24 mouse cellular contexts compared by ENCODE assay signal in genomic region chr7:68001269-68001668, GRCm38 (mm10). TPM values are rescaled to one million over a fixed set of nuclear protein-coding genes. Genes with fewer than 3 reads are reported as not detected.
DNase-seq lines count a peak whose midpoint lies in the region; ATAC-seq and TF ChIP-seq lines count a peak whose summit lies in the region.
"Had no signal": no experiment of that assay in that cellular context is flagged by ENCODE, and none has a peak within 500 bp of the region (broad histone marks: within the 10 kb centered on the region; RNA-seq: fewer than 3 reads in every experiment).

No protein-coding gene starts in this region.

- peaks cover 6% of the 10 kb centered on the region; the same call in 1 of the 2 replicates for H3K79me2 ChIP-seq in MEL (ENCODE audit: control insufficient read depth, insufficient read depth, low read length, poor library complexity)

- H3K27ac ChIP-seq in MEL (ENCODE audit: control insufficient read depth, low read depth, low read length) = no peak overlapping the region
- peak overlapping the region; percentile 55 for H3K27ac ChIP-seq in bone marrow, adult 2 months (ENCODE audit: control insufficient read depth, insufficient read depth, low read depth, low read length, poor library complexity)
- no peak overlapping the region for H3K27ac ChIP-seq in heart, embryonic 11.5 days (ENCODE audit: low read depth, low read length)
- no peak overlapping the region for H3K27ac ChIP-seq in hindbrain, embryonic 12.5 days
- H3K27ac ChIP-seq: embryonic facial prominence, embryonic 10.5 days; embryonic facial prominence, embryonic 12.5 days; forebrain, embryonic 13.5 days; forebrain, embryonic 15.5 days had no signal

- DNase-seq in MEL (ENCODE audit: low read depth, low spot score) = peak; percentile 24
- DNase-seq in gastrocnemius, postnatal 10 days = no peak
- no peak for DNase-seq in right cerebral cortex, postnatal 14 days
- DNase-seq: adrenal gland, adult 2 months; adrenal gland, postnatal 10 days; adrenal gland, postnatal 25 days; cerebellum, adult 11 months; cerebellum, adult 18-20 months; cerebellum, adult 8-10 months; cerebellum, adult 9-11 months; cerebellum, postnatal 14 days; cerebellum, postnatal 36 days; forebrain, postnatal 0 days had no signal

- H3K36me3 ChIP-seq in MEL (ENCODE audit: control insufficient read depth in 1 of 2, insufficient read depth in 2 of 2, low read length in 2 of 2) = peaks cover 0 to 8% of the 10 kb centered on the region in 2 experiments
- peaks cover 11% of the 10 kb centered on the region for H3K36me3 ChIP-seq in heart, embryonic 11.5 days (ENCODE audit: control insufficient read depth, insufficient read depth, low read length)
- peaks cover 27% of the 10 kb centered on the region for H3K36me3 ChIP-seq in hindbrain, embryonic 12.5 days

- H3K4me1 ChIP-seq in MEL (ENCODE audit: control insufficient read depth in 1 of 2, insufficient read depth in 2 of 2, low read length in 2 of 2) = peaks cover 7 to 8% of the 10 kb centered on the region in 2 experiments
- H3K4me1 ChIP-seq in bone marrow, adult 2 months (ENCODE audit: control insufficient read depth, insufficient read depth, low read length) = peaks cover 7% of the 10 kb centered on the region
- peaks cover 16% of the 10 kb centered on the region for H3K4me1 ChIP-seq in heart, embryonic 11.5 days (ENCODE audit: control insufficient read depth, insufficient read depth, low read length)
- peaks cover 18% of the 10 kb centered on the region for H3K4me1 ChIP-seq in hindbrain, embryonic 12.5 days

- no peak overlapping the region for H3K4me3 ChIP-seq in MEL (ENCODE audit: control insufficient read depth in 1 of 2, insufficient read depth in 1 of 2, low read depth in 2 of 2, low read length in 2 of 2)
- H3K4me3 ChIP-seq in bone marrow, adult 2 months (replicated peaks; ENCODE audit: control insufficient read depth, low read depth, low read length) = no peak overlapping the region
- no peak overlapping the region for H3K4me3 ChIP-seq in heart, embryonic 11.5 days (ENCODE audit: low read depth, low read length)
- no peak overlapping the region for H3K4me3 ChIP-seq in hindbrain, embryonic 12.5 days
- H3K4me3 ChIP-seq: embryonic facial prominence, embryonic 10.5 days; embryonic facial prominence, embryonic 12.5 days; forebrain, embryonic 13.5 days; forebrain, embryonic 15.5 days had no signal

- no peak for TF ChIP-seq CTCF in MEL (IDR thresholded peaks at IDR 0.05 in 2 of 3, conservative IDR thresholded peaks at IDR 0.05 in 1 of 3; ENCODE audit: control insufficient read depth in 1 of 3, insufficient read depth in 1 of 3, low read depth in 2 of 3, low read length in 3 of 3, poor library complexity in 1 of 3, severe bottlenecking in 1 of 3)
- no peak for TF ChIP-seq CTCF in bone marrow, adult 2 months (IDR thresholded peaks at IDR 0.05; ENCODE audit: control insufficient read depth, insufficient read depth, low read length)

- no peak for TF ChIP-seq EP300 in MEL (IDR thresholded peaks at IDR 0.05; ENCODE audit: low read depth in 1 of 2, low read length in 2 of 2)

- no peak for TF ChIP-seq POLR2A in MEL (IDR thresholded peaks at IDR 0.05; ENCODE audit: control insufficient read depth in 1 of 2, insufficient read depth in 1 of 2, low read depth in 1 of 2, low read length in 2 of 2, poor library complexity in 1 of 2)
- no peak for TF ChIP-seq POLR2A in bone marrow, adult 2 months (IDR thresholded peaks at IDR 0.05; ENCODE audit: borderline replicate concordance, control insufficient read depth, low read depth, low read length)

- H3K4me2 ChIP-seq in heart, embryonic 11.5 days = no peak overlapping the region
- no peak overlapping the region for H3K4me2 ChIP-seq in hindbrain, embryonic 12.5 days (replicated peaks)
- H3K4me2 ChIP-seq: embryonic facial prominence, embryonic 12.5 days; forebrain, embryonic 13.5 days; forebrain, embryonic 15.5 days had no signal

- ATAC-seq in common myeloid progenitor, adult 5-6 weeks (replicated peaks; ENCODE audit: low read depth, poor library complexity, severe bottlenecking) = peak; percentile 33
- ATAC-seq in megakaryocyte, adult 5-6 weeks (ENCODE audit: poor library complexity, severe bottlenecking) = peak; percentile 88
- ATAC-seq in heart, embryonic 11.5 days (replicated peaks; ENCODE audit: insufficient number of reproducible peaks, low FRiP score, low TSS enrichment) = no peak
- ATAC-seq in hindbrain, embryonic 12.5 days (ENCODE audit: low FRiP score) = no peak
- ATAC-seq: activated CD4-positive, CD25-positive, alpha-beta regulatory T cell, adult 4 months; forebrain, embryonic 13.5 days; forebrain, embryonic 15.5 days; forebrain, postnatal 0 days; Patski had no signal

- no peaks in the 10 kb centered on the region for H3K9me3 ChIP-seq in MEL (replicated peaks; ENCODE audit: insufficient read depth, low read length)
- H3K9me3 ChIP-seq in heart, embryonic 11.5 days (replicated peaks; ENCODE audit: control insufficient read depth, low read length) = no peaks in the 10 kb centered on the region
- no peaks in the 10 kb centered on the region for H3K9me3 ChIP-seq in hindbrain, embryonic 12.5 days (replicated peaks)
- H3K9me3 ChIP-seq: embryonic facial prominence, embryonic 10.5 days; embryonic facial prominence, embryonic 12.5 days; forebrain, embryonic 13.5 days; forebrain, embryonic 15.5 days had no signal

- no peaks in the 10 kb centered on the region for H3K27me3 ChIP-seq in MEL (ENCODE audit: control insufficient read depth in 1 of 2, insufficient read depth in 2 of 2, low read length in 2 of 2)
- no peaks in the 10 kb centered on the region for H3K27me3 ChIP-seq in heart, embryonic 11.5 days (ENCODE audit: control insufficient read depth, insufficient read depth, low read length)
- no peaks in the 10 kb centered on the region for H3K27me3 ChIP-seq in hindbrain, embryonic 12.5 days
- H3K27me3 ChIP-seq: embryonic facial prominence, embryonic 12.5 days; forebrain, embryonic 13.5 days; forebrain, embryonic 15.5 days; Patski had no signal

- H3K9ac ChIP-seq in MEL (ENCODE audit: control insufficient read depth, low read depth, low read length, poor library complexity, severe bottlenecking) = no peak overlapping the region
- no peak overlapping the region for H3K9ac ChIP-seq in heart, embryonic 11.5 days (ENCODE audit: low read depth, low read length)
- no peak overlapping the region for H3K9ac ChIP-seq in hindbrain, embryonic 12.5 days
- H3K9ac ChIP-seq: embryonic facial prominence, embryonic 12.5 days; forebrain, embryonic 13.5 days; forebrain, embryonic 15.5 days; forebrain, postnatal 0 days had no signal

- 68% methylated on average over 5 of the region's 5 CpGs for WGBS in bone marrow, adult 2 months
- 80% methylated on average over 5 of the region's 5 CpGs for WGBS in heart, embryonic 11.5 days (ENCODE audit: insufficient replicate concordance)
- WGBS in hindbrain, embryonic 12.5 days = 93% methylated on average over 5 of the region's 5 CpGs

- no peak for TF ChIP-seq RAD21 in MEL (IDR thresholded peaks at IDR 0.05; ENCODE audit: low read depth, low read length)

TF ChIP-seq in MEL, 35 proteins besides CTCF, POLR2A, EP300 and RAD21:
- no peak for TF ChIP-seq USF2 (IDR thresholded peaks at IDR 0.05; ENCODE audit: borderline replicate concordance in 1 of 2, insufficient read depth in 1 of 2, low read depth in 1 of 2, low read length in 2 of 2)
- TF ChIP-seq USF1 (IDR thresholded peaks at IDR 0.05; ENCODE audit: low read depth, low read length) = no peak
- TF ChIP-seq E2F4 (IDR thresholded peaks at IDR 0.05; ENCODE audit: borderline replicate concordance, low read depth, low read length) = no peak
- no peak for TF ChIP-seq SMC3 (IDR thresholded peaks at IDR 0.05; ENCODE audit: low read depth, low read length)
- no peak for TF ChIP-seq MYB (IDR thresholded peaks at IDR 0.05; ENCODE audit: low read depth, low read length)
- TF ChIP-seq UBTF (IDR thresholded peaks at IDR 0.05; ENCODE audit: borderline replicate concordance, insufficient read depth, low read depth, low read length) = no peak
- no peak for TF ChIP-seq CHD1 (IDR thresholded peaks at IDR 0.05; ENCODE audit: low read depth, low read length)
- no peak for TF ChIP-seq ZMIZ1 (IDR thresholded peaks at IDR 0.05; ENCODE audit: low read depth, low read length)
- TF ChIP-seq POLR2AphosphoS5 (IDR thresholded peaks at IDR 0.05; ENCODE audit: borderline replicate concordance, low read depth, low read length) = no peak
- TF ChIP-seq TCF12 (IDR thresholded peaks at IDR 0.05; ENCODE audit: low read depth, low read length) = no peak
- no peak for TF ChIP-seq ETS1 (IDR thresholded peaks at IDR 0.05; ENCODE audit: low read depth, low read length)

RNA-seq across cellular contexts. Expression of gene Igf1r, which starts 48.6 kb away (rescaled TPM):
- total RNA-seq in MEL (2012; rRNA removed) = 11.9 and 13.8 TPM in 2 replicates
- polyA plus RNA-seq in MEL (2012; ENCODE audit: insufficient read depth in 1 of 2, insufficient read length in 2 of 2, low read depth in 1 of 2, low replicate concordance in 2 of 2, missing spikeins in 1 of 2) = 10 to 100 TPM in 1 of 2 experiments, not detected in 1; 11.8 TPM
- 8.7 and 21.3 TPM in 2 replicates for polyA plus RNA-seq in bone marrow, adult 2 months (2011; ENCODE audit: insufficient read depth, insufficient read length, low replicate concordance, missing spikeins)
- total RNA-seq in common myeloid progenitor, adult 5-6 weeks (2017) = 31.7 and 35.9 TPM in 2 replicates
- 18.2 and 18.8 TPM in 2 replicates for total RNA-seq in megakaryocyte, adult 5-6 weeks (2015)
- 12.9 and 17.9 TPM in 2 replicates for total RNA-seq in megakaryocyte, adult 5-6 weeks (2017)
- 10 to 100 TPM; 16.6 to 24.7 TPM for total RNA-seq in gastrocnemius, postnatal 10 days (2021)
- 16.1 and 19.3 TPM in 2 replicates for polyA plus RNA-seq in heart, embryonic 11.5 days (2014; fragmentation: Nextera tagmentation; extraction: Ambion mirVana)
- polyA plus RNA-seq in hindbrain, embryonic 12.5 days (2016; fragmentation: Nextera tagmentation; extraction: Ambion mirVana) = 42.3 and 43.0 TPM in 2 replicates

Comparison
In these comparisons a context has a peak if more than half of its experiments do, and no peak if none do; other contexts are left out.
1. ATAC-seq: peak in common myeloid progenitor, adult 5-6 weeks (single experiment) and megakaryocyte, adult 5-6 weeks (single experiment); none in heart, embryonic 11.5 days (single experiment) and hindbrain, embryonic 12.5 days (single experiment).